11 mouse cellular contexts compared by ENCODE assay signal in the genomic region with DNA sequence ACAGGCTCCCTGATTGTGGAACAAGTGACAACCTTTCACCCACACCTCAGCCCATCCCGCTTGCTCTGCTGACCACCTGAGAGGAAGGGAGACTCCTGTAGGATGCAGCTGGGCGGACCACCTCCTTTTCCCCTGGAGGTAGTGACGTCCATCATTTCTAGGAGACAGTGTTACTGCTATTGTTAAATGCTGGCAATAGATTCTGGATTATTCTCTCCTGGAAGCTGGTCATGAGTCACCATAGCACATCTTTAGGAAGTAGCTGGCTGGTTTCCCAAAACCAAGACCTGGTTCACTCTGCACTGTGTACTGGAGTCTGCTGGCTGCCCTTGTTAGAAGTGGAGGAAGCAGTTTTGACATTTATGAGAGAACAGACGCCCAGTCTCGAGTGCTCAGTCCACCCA.
DNase-seq lines count a peak whose midpoint lies in the region; ATAC-seq and TF ChIP-seq lines count a peak whose summit lies in the region.
"Had no signal": no experiment of that assay in that cellular context is flagged by ENCODE, and none has a peak within 500 bp of the region (broad histone marks: within the 10 kb centered on the region; RNA-seq: fewer than 3 reads in every experiment).

No protein-coding gene starts in this region.

- WGBS in heart, postnatal 0 days = 20% methylated on average over 5 of the region's 5 CpGs
- 89% methylated on average over 5 of the region's 5 CpGs for WGBS in midbrain, embryonic 11.5 days

- no peak for TF ChIP-seq CTCF in heart, postnatal 0 days (IDR thresholded peaks at IDR 0.05; ENCODE audit: low read depth)
- no peak for TF ChIP-seq CTCF in layer of hippocampus, adult 2 months (conservative IDR thresholded peaks at IDR 0.05)

- TF ChIP-seq EP300 in heart, postnatal 0 days (IDR thresholded peaks at IDR 0.05; ENCODE audit: low read depth) = peak; percentile 94

- no peak overlapping the region for H3K9ac ChIP-seq in heart, postnatal 0 days (replicated peaks; ENCODE audit: low read depth, low read length)
- H3K9ac ChIP-seq in midbrain, embryonic 11.5 days (ENCODE audit: low read length) = no peak overlapping the region
- H3K9ac ChIP-seq: forebrain, embryonic 15.5 days; hindbrain, embryonic 12.5 days had no signal

- DNase-seq in adrenal gland, adult (ENCODE audit: inconsistent age in 2 of 2, low spot score in 1 of 2) = peak; percentile 44 to 68
- no peak for DNase-seq in adrenal gland, postnatal 25 days
- DNase-seq in MN1 (ENCODE audit: low spot score) = peak; percentile 56
- peak; percentile 81 for DNase-seq in heart, postnatal 0 days (ENCODE audit: low spot score)
- DNase-seq in kidney, postnatal 36 days = peak; percentile 55 to 80
- no peak for DNase-seq in midbrain, embryonic 11.5 days (ENCODE audit: low spot score, missing footprints)
- DNase-seq in frontal cortex, postnatal 36 days (ENCODE audit: low spot score in 2 of 2) = no peak
- no peak for DNase-seq in layer of hippocampus, adult 2 months (ENCODE audit: low spot score in 2 of 2)
- DNase-seq: left cerebral cortex, postnatal 4 days had no signal

- H3K4me2 ChIP-seq in heart, postnatal 0 days (ENCODE audit: low read depth, low read length) = no peak overlapping the region
- no peak overlapping the region for H3K4me2 ChIP-seq in midbrain, embryonic 11.5 days
- H3K4me2 ChIP-seq: forebrain, embryonic 15.5 days; hindbrain, embryonic 12.5 days had no signal

- peaks cover 61% of the 10 kb centered on the region for H3K4me1 ChIP-seq in heart, postnatal 0 days (ENCODE audit: control insufficient read depth, insufficient read depth)
- no peaks in the 10 kb centered on the region for H3K4me1 ChIP-seq in midbrain, embryonic 11.5 days (ENCODE audit: control insufficient read depth, insufficient read depth, low read length)

- H3K27me3 ChIP-seq in heart, postnatal 0 days (ENCODE audit: control insufficient read depth, insufficient read depth, low read length) = no peaks in the 10 kb centered on the region
- H3K27me3 ChIP-seq in midbrain, embryonic 11.5 days (ENCODE audit: control insufficient read depth, insufficient read depth, low read length) = no peaks in the 10 kb centered on the region
- H3K27me3 ChIP-seq: forebrain, embryonic 15.5 days; hindbrain, embryonic 12.5 days had no signal

- peak; percentile 84 for ATAC-seq in heart, postnatal 0 days (ENCODE audit: insufficient read depth, low read depth)
- no peak for ATAC-seq in midbrain, embryonic 11.5 days (ENCODE audit: low FRiP score)
- ATAC-seq: forebrain, embryonic 15.5 days had no signal

- no peaks in the 10 kb centered on the region for H3K36me3 ChIP-seq in heart, postnatal 0 days (replicated peaks; ENCODE audit: control insufficient read depth, insufficient read depth, low read length)
- no peaks in the 10 kb centered on the region for H3K36me3 ChIP-seq in midbrain, embryonic 11.5 days (ENCODE audit: control insufficient read depth, insufficient read depth, low read length)
- H3K36me3 ChIP-seq: forebrain, embryonic 15.5 days; hindbrain, embryonic 12.5 days had no signal

- no peaks in the 10 kb centered on the region for H3K9me3 ChIP-seq in heart, postnatal 0 days (replicated peaks; ENCODE audit: control insufficient read depth, low read length)
- no peaks in the 10 kb centered on the region for H3K9me3 ChIP-seq in midbrain, embryonic 11.5 days (ENCODE audit: control insufficient read depth, low read length)
- H3K9me3 ChIP-seq: forebrain, embryonic 15.5 days; hindbrain, embryonic 12.5 days had no signal

- peak overlapping the region; percentile 76 for H3K27ac ChIP-seq in heart, postnatal 0 days (ENCODE audit: low read depth)
- no peak overlapping the region for H3K27ac ChIP-seq in midbrain, embryonic 11.5 days (ENCODE audit: low read depth, low read length)
- no peak overlapping the region for H3K27ac ChIP-seq in layer of hippocampus, adult 2 months
- H3K27ac ChIP-seq: forebrain, embryonic 15.5 days; hindbrain, embryonic 12.5 days had no signal

- H3K4me3 ChIP-seq in heart, postnatal 0 days (ENCODE audit: low read depth, low read length) = no peak overlapping the region
- no peak overlapping the region for H3K4me3 ChIP-seq in midbrain, embryonic 11.5 days (ENCODE audit: low read depth, low read length)
- H3K4me3 ChIP-seq in layer of hippocampus, adult 2 months = no peak overlapping the region
- H3K4me3 ChIP-seq: forebrain, embryonic 15.5 days; hindbrain, embryonic 12.5 days had no signal

Comparison
In these comparisons a context has a peak if more than half of its experiments do, and no peak if none do; other contexts are left out.
1. DNase-seq: peak in adrenal gland, adult (2 of 2), MN1 (single experiment), heart, postnatal 0 days (single experiment) and kidney, postnatal 36 days (2 of 2); none in adrenal gland, postnatal 25 days (single experiment), midbrain, embryonic 11.5 days (single experiment), frontal cortex, postnatal 36 days (0 of 2) and layer of hippocampus, adult 2 months (0 of 2).